ENCODE assay signal across 29 mouse cellular contexts in genomic region chr17:67032021-67032420, GRCm38 (mm10).
"Had no signal": no experiment of that assay in that cellular context is flagged by ENCODE, and none has a peak within 500 bp of the region (broad histone marks: within the 10 kb centered on the region; RNA-seq: fewer than 3 reads in every experiment).

No protein-coding gene starts in this region.

- H3K9me3 ChIP-seq: heart, embryonic 12.5 days; heart, embryonic 13.5 days; heart, embryonic 15.5 days; hindbrain, embryonic 10.5 days; hindbrain, embryonic 12.5 days; hindbrain, embryonic 15.5 days; intestine, embryonic 15.5 days; kidney, embryonic 15.5 days had no signal

- DNase-seq: heart, postnatal 14 days; heart, postnatal 36 days; heart, postnatal 4 days; kidney, adult 11 months; kidney, adult 18-20 months; kidney, adult 2 months; kidney, adult 8-10 months; kidney, adult 9 months; kidney, postnatal 10 days; kidney, postnatal 14 days; kidney, postnatal 25 days; kidney, postnatal 36 days; kidney, postnatal 4 days; layer of hippocampus, adult 9-11 months; layer of hippocampus, postnatal 36 days had no signal

- H3K36me3 ChIP-seq: heart, embryonic 15.5 days; hindbrain, embryonic 10.5 days; hindbrain, embryonic 12.5 days; hindbrain, embryonic 15.5 days; intestine, embryonic 15.5 days had no signal

- H3K4me1 ChIP-seq: heart, embryonic 12.5 days; heart, embryonic 13.5 days; heart, embryonic 15.5 days; hindbrain, embryonic 10.5 days; hindbrain, embryonic 12.5 days; hindbrain, embryonic 15.5 days; intestine, embryonic 15.5 days had no signal

- H3K27me3 ChIP-seq: heart, embryonic 12.5 days; heart, embryonic 13.5 days; heart, embryonic 15.5 days; hindbrain, embryonic 12.5 days; hindbrain, embryonic 13.5 days; hindbrain, embryonic 15.5 days; intestine, embryonic 15.5 days; kidney, embryonic 15.5 days had no signal

- H3K4me3 ChIP-seq: heart, embryonic 12.5 days; heart, embryonic 13.5 days; heart, embryonic 15.5 days; hindbrain, embryonic 10.5 days; hindbrain, embryonic 12.5 days; hindbrain, embryonic 13.5 days; hindbrain, embryonic 15.5 days; intestine, embryonic 15.5 days; kidney, embryonic 15.5 days; layer of hippocampus, adult 2 months; left cerebral cortex, adult 2 months had no signal

- H3K27ac ChIP-seq: heart, embryonic 13.5 days; heart, embryonic 15.5 days; hindbrain, embryonic 10.5 days; hindbrain, embryonic 12.5 days; hindbrain, embryonic 13.5 days; hindbrain, embryonic 14.5 days; hindbrain, embryonic 15.5 days; hindbrain, postnatal 0 days; intestine, embryonic 15.5 days; kidney, embryonic 15.5 days; kidney, postnatal 0 days; layer of hippocampus, adult 2 months; left cerebral cortex, adult 2 months had no signal
